22 mouse cellular contexts compared by ENCODE assay signal in genomic region chr15:96177911-96178310, GRCm38 (mm10).
DNase-seq lines count a peak whose midpoint lies in the region; ATAC-seq lines count a peak whose summit lies in the region.
"Had no signal": no experiment of that assay in that cellular context is flagged by ENCODE, and none has a peak within 500 bp of the region (broad histone marks: within the 10 kb centered on the region; RNA-seq: fewer than 3 reads in every experiment).

No protein-coding gene starts in this region.

- intact Hi-C loops in left cerebral cortex, postnatal 4 days (cut with DNase I) = no loop called here

- no peak overlapping the region for H3K4me3 ChIP-seq in forebrain, embryonic 14.5 days (ENCODE audit: low read depth, low read length)
- H3K4me3 ChIP-seq in forebrain, embryonic 13.5 days = no peak overlapping the region
- no peak overlapping the region for H3K4me3 ChIP-seq in forebrain, embryonic 16.5 days (replicated peaks; ENCODE audit: low read length)
- no peak overlapping the region for H3K4me3 ChIP-seq in forebrain, embryonic 11.5 days (ENCODE audit: low read depth, low read length)
- H3K4me3 ChIP-seq: embryonic facial prominence, embryonic 10.5 days; embryonic facial prominence, embryonic 12.5 days had no signal

- ATAC-seq in forebrain, embryonic 14.5 days = 0 out of 2 replicates have a peak, but pooled peaks have one; percentile 10
- ATAC-seq in forebrain, embryonic 13.5 days = no peak
- 0 out of 2 replicates have a peak, but pooled peaks have one; percentile 37 for ATAC-seq in forebrain, embryonic 16.5 days
- no peak for ATAC-seq in forebrain, embryonic 11.5 days (replicated peaks; ENCODE audit: low FRiP score)
- ATAC-seq: activated CD4-positive, CD25-positive, alpha-beta regulatory T cell, adult 4 months; CD4-positive, CD25-positive, alpha-beta regulatory T cell, adult 4 months; Patski had no signal

- H3K27ac ChIP-seq in forebrain, embryonic 14.5 days (ENCODE audit: low read depth, low read length) = no peak overlapping the region
- H3K27ac ChIP-seq in forebrain, embryonic 13.5 days = no peak overlapping the region
- no peak overlapping the region for H3K27ac ChIP-seq in forebrain, embryonic 16.5 days (ENCODE audit: low read length)
- no peak overlapping the region for H3K27ac ChIP-seq in forebrain, embryonic 11.5 days (ENCODE audit: low read depth, low read length)
- H3K27ac ChIP-seq: embryonic facial prominence, embryonic 10.5 days; embryonic facial prominence, embryonic 12.5 days had no signal

- no peaks in the 10 kb centered on the region for H3K36me3 ChIP-seq in forebrain, embryonic 14.5 days (ENCODE audit: control insufficient read depth, insufficient read depth, low read length)
- H3K36me3 ChIP-seq in forebrain, embryonic 13.5 days (ENCODE audit: poor library complexity, severe bottlenecking) = no peaks in the 10 kb centered on the region
- no peaks in the 10 kb centered on the region for H3K36me3 ChIP-seq in forebrain, embryonic 16.5 days (ENCODE audit: control insufficient read depth, insufficient read depth)
- H3K36me3 ChIP-seq in forebrain, embryonic 11.5 days (ENCODE audit: control insufficient read depth, insufficient read depth, low read length) = no peaks in the 10 kb centered on the region
- H3K36me3 ChIP-seq: embryonic facial prominence, embryonic 10.5 days; embryonic facial prominence, embryonic 12.5 days; G1E had no signal

- peaks cover 6% of the 10 kb centered on the region; the same call in 1 of the 2 replicates for H3K4me1 ChIP-seq in forebrain, embryonic 14.5 days (ENCODE audit: control insufficient read depth, insufficient read depth, low read length)
- peaks cover 14% of the 10 kb centered on the region for H3K4me1 ChIP-seq in forebrain, embryonic 13.5 days
- H3K4me1 ChIP-seq in forebrain, embryonic 16.5 days (replicated peaks; ENCODE audit: control insufficient read depth, insufficient read depth, low read length) = peaks cover 8% of the 10 kb centered on the region
- no peaks in the 10 kb centered on the region; the same call in 1 of the 2 replicates for H3K4me1 ChIP-seq in forebrain, embryonic 11.5 days (replicated peaks; ENCODE audit: control insufficient read depth, insufficient read depth, low read length)
- H3K4me1 ChIP-seq: embryonic facial prominence, embryonic 12.5 days had no signal

- no peak overlapping the region for H3K4me2 ChIP-seq in forebrain, embryonic 14.5 days (ENCODE audit: low read length)
- H3K4me2 ChIP-seq in forebrain, embryonic 13.5 days = no peak overlapping the region
- no peak overlapping the region for H3K4me2 ChIP-seq in forebrain, embryonic 16.5 days (ENCODE audit: low read length)
- no peak overlapping the region for H3K4me2 ChIP-seq in forebrain, embryonic 11.5 days (ENCODE audit: low read depth, low read length, severe bottlenecking)
- H3K4me2 ChIP-seq: embryonic facial prominence, embryonic 12.5 days had no signal

- H3K27me3 ChIP-seq in forebrain, embryonic 14.5 days (replicated peaks; ENCODE audit: control insufficient read depth, insufficient read depth, low read length) = no peaks in the 10 kb centered on the region
- no peaks in the 10 kb centered on the region for H3K27me3 ChIP-seq in forebrain, embryonic 13.5 days
- H3K27me3 ChIP-seq in forebrain, embryonic 16.5 days (replicated peaks; ENCODE audit: control insufficient read depth, insufficient read depth, low read length) = no peaks in the 10 kb centered on the region
- no peaks in the 10 kb centered on the region for H3K27me3 ChIP-seq in forebrain, embryonic 11.5 days (ENCODE audit: control insufficient read depth, insufficient read depth, low read length)
- H3K27me3 ChIP-seq: CH12.LX; embryonic facial prominence, embryonic 12.5 days; Patski had no signal

- peak; percentile 68 to 82 for DNase-seq in cerebellum, postnatal 10 days
- no peak for DNase-seq in cerebellum, adult 8-10 months
- peak; percentile 25 for DNase-seq in forebrain, embryonic 14.5 days (ENCODE audit: low spot score)
- no peak for DNase-seq in forebrain, embryonic 11.5 days (ENCODE audit: low spot score)
- peak; percentile 42 for DNase-seq in left cerebral cortex, postnatal 4 days
- no peak for DNase-seq in left cerebral cortex, adult 18-20 months (ENCODE audit: low spot score in 2 of 2)
- DNase-seq: adrenal gland, adult 8-10 months; adrenal gland, postnatal 14 days; adrenal gland, postnatal 36 days; B cell, adult 2 months; cerebellum, adult 11-12 months; cerebellum, adult 2 months; cerebellum, postnatal 25 days had no signal

- WGBS in forebrain, embryonic 14.5 days = 49% methylated on average over 9 of the region's 9 CpGs
- WGBS in forebrain, embryonic 13.5 days = 54% methylated on average over 9 of the region's 9 CpGs
- 44% methylated on average over 9 of the region's 9 CpGs for WGBS in forebrain, embryonic 16.5 days
- WGBS in forebrain, embryonic 11.5 days = 68% methylated on average over 9 of the region's 9 CpGs

- H3K9ac ChIP-seq in forebrain, embryonic 14.5 days (ENCODE audit: low read length) = no peak overlapping the region
- no peak overlapping the region for H3K9ac ChIP-seq in forebrain, embryonic 13.5 days
- no peak overlapping the region for H3K9ac ChIP-seq in forebrain, embryonic 16.5 days (replicated peaks; ENCODE audit: low read depth, low read length)
- no peak overlapping the region for H3K9ac ChIP-seq in forebrain, embryonic 11.5 days (ENCODE audit: low read length)
- H3K9ac ChIP-seq: embryonic facial prominence, embryonic 12.5 days had no signal

- H3K9me3 ChIP-seq in forebrain, embryonic 14.5 days (replicated peaks; ENCODE audit: control insufficient read depth, low read length) = no peaks in the 10 kb centered on the region
- H3K9me3 ChIP-seq in forebrain, embryonic 13.5 days (replicated peaks) = no peaks in the 10 kb centered on the region
- no peaks in the 10 kb centered on the region for H3K9me3 ChIP-seq in forebrain, embryonic 16.5 days (ENCODE audit: control insufficient read depth, low read length)
- no peaks in the 10 kb centered on the region for H3K9me3 ChIP-seq in forebrain, embryonic 11.5 days (ENCODE audit: control insufficient read depth, low read length)
- H3K9me3 ChIP-seq: embryonic facial prominence, embryonic 10.5 days; embryonic facial prominence, embryonic 12.5 days had no signal

Comparison
In these comparisons a context has a peak if more than half of its experiments do, and no peak if none do; other contexts are left out.
1. DNase-seq: peak in cerebellum, postnatal 10 days (2 of 2), forebrain, embryonic 14.5 days (single experiment) and left cerebral cortex, postnatal 4 days (single experiment); none in cerebellum, adult 8-10 months (single experiment), forebrain, embryonic 11.5 days (single experiment) and left cerebral cortex, adult 18-20 months (0 of 2).
2. ATAC-seq: peak in forebrain, embryonic 14.5 days (single experiment) and forebrain, embryonic 16.5 days (single experiment); none in forebrain, embryonic 13.5 days (single experiment) and forebrain, embryonic 11.5 days (single experiment).